Mouse (Mus musculus) v-Abl transformed pro-B cells (cell line): ENCODE results near the gene Crtam.

Experiments used
- in situ Hi-C, 2 experiments: fragments of 400-800 bp; cut with MboI; formaldehyde crosslinking; loops; one replicate each; pipeline ENCODE4 v1.15.1; 2025; ENCODE audit not compliant: unreplicated experiment in 2 of 2

Gene Crtam

DNA sequence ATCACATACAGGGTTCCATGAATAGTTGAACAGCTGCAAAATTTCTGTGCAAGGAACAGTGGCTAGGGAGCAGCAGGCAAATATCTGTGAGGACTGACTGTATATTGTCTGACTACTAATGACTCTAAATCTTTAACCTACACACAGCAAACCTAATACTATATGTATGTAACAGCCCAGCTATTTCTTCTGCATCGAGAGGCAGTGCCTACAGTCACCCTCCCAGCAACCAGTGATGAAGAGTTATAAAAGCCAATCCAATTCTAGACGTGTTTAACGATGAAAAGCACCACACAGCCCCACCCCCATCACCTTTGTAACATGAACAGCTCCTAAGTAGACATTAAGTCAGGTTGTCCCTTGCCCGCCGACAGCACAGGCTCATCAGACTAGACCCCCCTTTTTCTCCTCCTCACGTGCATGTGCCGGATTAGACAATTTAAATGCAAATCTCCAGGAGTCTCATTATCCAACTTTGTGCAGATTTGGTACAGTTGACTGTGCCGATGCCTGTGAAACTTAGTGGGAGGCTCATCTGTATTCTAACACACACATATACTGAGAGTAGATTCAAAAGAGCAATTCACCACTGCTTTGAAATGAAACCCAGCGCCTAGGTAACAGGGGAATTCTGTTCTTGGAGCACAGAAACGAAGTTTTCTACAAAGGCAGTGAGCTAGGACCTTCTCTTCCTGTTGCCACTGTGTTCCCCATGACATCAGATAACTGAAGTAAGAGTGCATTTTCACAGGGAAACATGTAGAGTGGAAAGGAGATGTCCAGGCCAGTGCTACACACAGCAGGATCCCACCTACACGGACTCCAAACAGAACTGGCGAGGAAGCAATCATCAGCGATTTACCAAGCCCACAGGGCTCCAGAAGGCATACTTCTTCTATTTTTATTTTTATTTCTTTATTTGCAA lies 7.3 kb upstream of the Crtam start:
- in situ Hi-C loops: no loop called here

DNA sequence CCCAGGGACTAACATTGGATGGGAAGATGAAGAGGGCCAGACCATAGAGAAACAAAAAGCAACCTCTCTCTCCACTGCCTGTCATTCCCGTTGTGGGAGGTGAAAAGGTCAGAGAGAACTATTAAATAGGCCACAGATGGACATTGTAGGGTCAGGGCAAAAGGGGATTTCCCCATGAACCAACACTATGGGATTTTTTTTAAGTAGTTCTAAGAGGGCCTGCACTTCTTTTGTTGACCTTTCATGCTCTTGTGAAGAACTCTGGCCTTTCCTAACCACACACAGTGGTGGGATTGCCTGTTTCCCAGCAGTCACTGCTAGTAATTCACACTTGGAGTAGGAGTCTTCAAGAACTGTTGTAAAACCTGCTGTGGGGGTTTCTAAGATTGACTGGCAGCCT lies 3.4 kb upstream of the Crtam start:
- in situ Hi-C loops: no loop called here

DNA sequence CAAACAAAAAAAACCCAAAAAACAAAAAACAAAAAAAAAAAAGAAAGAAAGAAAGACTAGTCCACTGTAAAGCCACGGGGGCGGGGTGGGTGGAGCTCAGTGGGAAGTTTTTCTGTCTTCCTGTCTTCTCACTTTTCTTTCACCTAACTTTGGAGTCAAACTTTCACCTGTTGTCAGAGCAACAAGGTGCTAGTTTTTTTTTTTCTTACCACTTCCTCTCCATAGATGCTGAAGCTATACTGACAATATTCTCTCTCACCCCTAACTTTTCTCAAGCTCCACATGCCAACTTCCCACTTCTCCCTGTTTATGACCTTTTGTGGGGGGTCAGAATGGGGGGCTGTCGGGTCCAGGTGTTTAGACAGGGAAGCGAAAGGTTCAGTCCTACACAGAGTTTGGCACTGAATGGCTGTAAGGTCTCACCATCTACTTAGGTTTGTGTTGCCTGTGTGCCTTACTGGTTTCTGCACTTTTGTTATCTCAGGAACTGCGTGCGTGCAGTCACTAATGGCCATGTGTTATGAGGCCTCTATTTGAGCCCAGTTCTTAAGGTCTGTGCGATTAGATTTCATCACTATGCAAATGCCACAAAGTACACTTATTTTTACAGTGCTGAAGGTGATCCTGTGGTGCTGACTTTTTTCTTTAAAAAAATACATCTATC lies 7.2 kb downstream of the Crtam start:
- in situ Hi-C loops: loop anchor here in 1 of 2 experiments (25.0 kb wide), 1 partner anchor 360 kb away; no protein-coding TSS in a partner anchor

DNA sequence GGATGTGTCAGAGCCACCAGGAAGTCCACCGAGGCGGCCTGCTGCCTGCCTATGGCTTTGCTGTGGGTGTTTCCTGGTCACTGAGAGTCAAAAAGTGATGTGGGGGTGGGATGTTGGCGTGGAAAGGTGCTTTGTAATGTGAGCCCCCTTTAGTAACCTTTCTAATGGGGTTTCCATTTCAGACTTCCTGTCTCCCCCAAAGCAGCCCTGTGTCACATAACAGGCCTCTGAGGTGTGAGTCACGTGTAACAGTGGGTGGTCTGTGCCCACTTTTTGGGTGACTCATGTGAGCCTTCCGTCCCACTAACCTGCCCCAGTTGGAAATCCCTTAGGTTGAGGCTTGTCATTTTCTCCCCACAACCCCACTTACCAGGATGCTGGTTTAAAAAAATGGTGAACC lies 10.4 kb downstream of the Crtam start:
- in situ Hi-C loops: loop anchor here (5.0 to 25.0 kb wide), 3 partner anchors 193 to 357 kb away; no protein-coding TSS in a partner anchor

DNA sequence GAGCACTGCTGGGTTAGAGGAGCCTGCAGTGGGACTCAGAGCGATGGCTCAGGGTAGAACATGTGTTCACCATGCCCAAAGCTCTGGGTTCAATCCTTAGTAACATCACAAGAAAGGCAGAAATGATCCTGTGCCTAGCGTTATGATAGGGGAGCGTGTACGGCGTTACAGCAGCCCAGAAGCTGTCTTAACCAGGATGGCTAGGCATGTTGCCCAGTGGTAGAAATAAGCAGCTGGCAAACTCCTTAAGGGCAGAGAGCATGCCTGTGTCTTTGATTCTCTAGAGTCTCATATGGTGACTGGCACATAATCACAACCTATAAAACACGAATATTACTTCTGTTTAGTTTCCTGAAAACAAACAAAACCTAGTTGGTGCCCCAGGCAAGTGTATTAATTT lies 12.9 kb downstream of the Crtam start:
- in situ Hi-C loops: loop anchor here (5.0 to 25.0 kb wide), 3 partner anchors 196 to 354 kb away; no protein-coding TSS in a partner anchor

DNA sequence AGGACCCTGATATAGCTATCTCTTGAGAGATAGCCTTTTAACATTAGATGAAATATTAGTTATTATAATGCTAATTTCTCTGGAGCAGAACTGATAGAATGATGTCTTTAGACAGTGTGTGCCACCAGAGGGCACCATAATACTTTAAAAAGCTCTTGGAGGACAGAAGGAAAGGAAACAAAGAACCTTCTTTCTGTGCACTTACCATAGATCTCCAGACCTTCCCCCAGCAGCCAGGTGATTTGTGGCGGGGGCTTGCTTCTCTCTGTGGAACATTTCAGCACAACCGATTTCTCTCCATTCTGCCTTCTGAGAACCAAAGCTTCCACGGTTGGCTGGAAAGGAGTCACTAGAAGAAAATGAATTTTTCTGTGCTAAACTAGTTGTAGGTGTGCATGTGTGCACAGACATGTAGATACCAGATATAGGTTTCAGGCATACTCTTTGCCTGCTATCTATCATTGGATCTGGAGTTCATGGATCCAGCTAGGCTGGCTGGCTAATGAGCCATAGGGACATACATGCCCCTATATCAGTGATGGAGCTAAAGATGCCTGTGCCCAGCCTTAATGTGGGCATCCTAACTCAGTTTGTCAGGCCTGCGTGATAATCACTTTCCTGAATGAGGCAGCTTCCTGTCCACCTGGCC lies 14.4 kb downstream of the Crtam start:
- in situ Hi-C loops: loop anchor here (5.0 to 25.0 kb wide), 3 partner anchors 197 to 353 kb away; no protein-coding TSS in a partner anchor

DNA sequence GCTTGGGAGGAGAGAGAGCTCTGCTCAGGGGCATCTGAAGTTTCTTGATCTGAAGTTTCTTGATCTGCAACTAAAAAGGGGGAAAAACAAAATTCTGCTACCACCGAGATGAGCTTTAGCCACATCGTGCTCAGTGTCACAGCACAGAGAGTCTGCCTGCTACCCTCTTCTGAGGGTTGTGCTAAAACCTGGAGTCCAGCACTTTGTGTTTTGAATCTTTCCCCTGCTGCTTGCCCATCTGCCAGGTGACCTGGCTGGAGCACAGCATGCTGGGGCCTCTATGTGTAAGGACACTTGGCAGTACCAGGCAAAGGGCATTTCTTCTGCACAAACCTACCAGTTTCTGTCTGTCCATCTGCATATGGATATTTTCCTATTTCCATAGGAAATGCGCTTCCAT lies 20.1 kb downstream of the Crtam start:
- in situ Hi-C loops: loop anchor here in 1 of 2 experiments (5.0 to 25.0 kb wide), 2 partner anchors 147 to 347 kb away; no protein-coding TSS in a partner anchor

DNA sequence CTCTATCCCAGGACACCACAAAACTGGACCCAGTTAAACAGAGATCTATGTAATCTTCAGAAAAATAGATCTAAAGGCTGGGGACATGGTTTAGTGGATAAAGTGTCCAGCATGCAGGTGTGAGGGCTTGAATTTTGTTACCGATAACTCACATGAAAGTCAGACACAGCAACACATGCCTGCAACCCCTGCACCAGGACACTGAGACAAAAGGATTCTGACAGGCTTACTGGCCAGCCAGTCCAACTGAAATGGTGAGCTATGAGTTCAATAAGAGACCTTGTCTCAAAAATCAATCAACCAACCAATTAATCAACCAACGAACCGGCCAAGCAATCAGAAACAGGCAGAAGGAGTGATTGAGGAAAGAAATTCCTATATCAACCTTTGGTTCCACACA lies 20.7 kb downstream of the Crtam start:
- in situ Hi-C loops: loop anchor here in 1 of 2 experiments (5.0 to 25.0 kb wide), 2 partner anchors 146 to 346 kb away; no protein-coding TSS in a partner anchor

DNA sequence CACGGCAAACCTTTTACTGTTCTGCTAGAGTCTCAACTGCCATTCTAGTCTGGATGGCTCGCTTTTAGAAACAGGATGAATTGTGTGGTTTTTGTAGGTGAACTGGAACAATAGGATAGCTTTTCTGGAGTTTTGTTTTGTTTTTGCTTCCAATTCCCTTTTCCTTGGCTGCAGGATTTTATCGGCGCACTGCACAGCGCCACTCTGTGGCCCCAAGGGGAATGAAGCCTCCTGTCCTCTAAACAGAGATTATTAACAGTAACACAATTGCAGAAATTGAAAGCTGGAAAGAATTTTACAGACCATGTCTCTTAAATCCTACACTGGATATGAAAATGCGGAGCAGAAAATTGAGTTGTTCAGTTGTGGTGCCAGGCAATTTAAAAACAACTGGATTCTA lies 21.9 kb downstream of the Crtam start:
- in situ Hi-C loops: loop anchor here in 1 of 2 experiments (5.0 to 25.0 kb wide), 2 partner anchors 145 to 345 kb away; no protein-coding TSS in a partner anchor

DNA sequence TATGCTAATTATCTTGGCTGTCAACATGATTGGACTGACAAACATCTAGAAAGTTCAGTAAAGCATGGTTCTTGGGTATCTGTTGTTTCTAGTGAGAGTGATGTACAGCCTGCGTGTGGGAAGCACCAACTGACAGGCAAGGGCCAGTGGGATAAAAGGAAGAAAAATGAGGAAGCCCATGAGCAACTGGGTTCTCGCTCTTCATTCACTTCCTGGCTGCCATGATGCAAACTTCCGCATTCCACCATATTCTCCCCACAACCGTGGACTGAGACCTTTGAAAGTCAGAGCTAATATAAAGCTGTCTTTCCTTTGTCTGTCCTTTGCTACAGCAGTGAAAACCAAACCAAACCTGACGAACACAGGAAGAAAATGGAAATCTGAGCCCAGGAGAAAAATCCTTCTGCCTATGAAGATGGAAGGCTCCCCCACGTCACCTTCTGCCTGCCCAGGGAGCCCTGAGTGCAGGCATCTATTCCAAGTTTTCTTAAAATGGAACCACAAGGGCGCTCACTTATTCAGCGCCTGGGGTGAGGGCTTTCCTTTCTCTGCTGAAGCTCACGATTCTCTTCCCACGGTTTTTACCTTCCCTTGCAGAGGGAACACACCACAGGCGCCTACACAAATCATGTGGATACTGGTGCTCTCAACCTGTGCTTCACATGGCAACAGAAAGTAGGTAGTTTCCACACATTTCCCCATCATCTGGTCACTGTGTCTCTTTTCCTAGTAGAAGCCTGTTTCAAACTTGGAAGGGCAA lies 30.2 kb downstream of the Crtam start:
- in situ Hi-C loops: no loop called here

DNA sequence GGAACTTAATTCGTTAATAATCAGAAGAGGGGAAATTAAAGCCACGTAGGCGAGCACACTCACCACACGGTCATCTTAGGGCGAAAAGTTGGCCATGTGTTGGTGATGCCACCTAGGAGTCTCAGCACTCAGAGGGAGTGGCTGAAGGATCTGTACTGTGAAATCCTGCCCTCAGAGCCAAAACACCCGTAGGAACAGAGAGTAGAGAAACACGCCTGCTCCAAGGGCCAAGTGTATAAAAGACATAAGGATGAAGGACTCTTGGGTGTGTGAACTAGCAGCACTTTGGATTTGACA lies 40.1 kb downstream of the Crtam start:
- in situ Hi-C loops: no loop called here

DNA sequence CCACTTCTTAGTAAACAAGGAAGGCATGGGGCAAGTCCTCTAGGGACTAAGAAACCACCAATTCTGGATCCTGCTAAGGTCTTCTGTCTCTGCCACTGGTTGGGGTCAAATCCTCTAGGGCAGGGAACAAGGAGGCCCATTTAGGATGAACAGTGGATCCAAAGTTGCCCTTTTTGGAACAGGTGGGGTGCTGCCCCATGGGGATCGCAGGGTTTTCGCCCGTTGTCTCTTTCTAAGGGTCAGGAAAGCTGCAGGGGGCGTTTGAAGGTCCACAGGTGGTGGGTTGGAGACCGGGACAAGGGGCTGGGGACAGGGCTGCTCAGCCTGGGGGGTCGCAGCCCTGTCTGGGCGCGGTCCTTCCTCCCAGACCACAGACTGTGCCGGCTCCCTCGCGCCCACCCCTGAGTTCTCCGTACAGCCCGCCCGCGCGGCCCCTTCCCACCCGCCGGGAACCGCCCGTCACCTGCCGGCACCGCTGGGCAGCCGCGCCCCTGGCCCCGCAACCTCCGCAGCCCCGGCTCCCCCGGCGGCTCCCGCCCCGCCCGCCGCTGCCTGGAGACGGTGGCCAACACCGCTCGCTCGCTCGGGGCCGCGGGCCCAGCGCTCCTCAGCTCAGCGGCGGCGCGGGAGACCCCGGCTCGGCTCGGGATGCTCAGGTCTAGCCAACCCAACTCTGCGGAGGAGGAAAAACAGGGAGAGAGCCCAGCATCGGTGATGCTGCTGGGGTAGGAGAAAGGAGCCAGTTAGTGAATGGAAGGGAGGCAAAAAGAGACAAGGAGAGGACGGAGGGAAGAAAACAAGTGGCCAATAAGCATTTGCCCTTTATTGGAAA lies 40.6 kb downstream of the Crtam start, which contains the start of gene Jhy:
TSS of gene Jhy (minus strand) at position 533 of the 832 bp plus-strand sequence.
- in situ Hi-C loops: no loop called here

DNA sequence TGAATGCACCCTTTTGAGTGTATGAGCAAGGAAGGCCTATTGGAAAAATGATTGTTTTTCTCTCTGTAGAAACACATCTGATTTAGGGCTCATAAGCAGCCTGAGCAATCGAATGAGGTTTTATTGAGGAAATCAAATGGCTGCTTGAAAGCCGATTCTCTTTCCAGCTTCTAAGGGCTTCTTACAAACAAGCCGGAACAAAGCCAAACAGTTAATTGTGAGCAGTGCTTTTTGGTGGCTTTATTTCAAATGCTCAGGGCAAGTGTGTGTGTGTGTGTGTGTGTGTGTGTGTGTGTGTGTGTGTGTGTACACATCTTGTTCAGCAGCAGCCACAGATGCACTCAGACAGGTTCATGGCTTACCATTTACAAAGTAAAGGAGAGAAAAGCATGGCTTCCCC lies 43.0 kb downstream of the Crtam start:
- in situ Hi-C loops: no loop called here

DNA sequence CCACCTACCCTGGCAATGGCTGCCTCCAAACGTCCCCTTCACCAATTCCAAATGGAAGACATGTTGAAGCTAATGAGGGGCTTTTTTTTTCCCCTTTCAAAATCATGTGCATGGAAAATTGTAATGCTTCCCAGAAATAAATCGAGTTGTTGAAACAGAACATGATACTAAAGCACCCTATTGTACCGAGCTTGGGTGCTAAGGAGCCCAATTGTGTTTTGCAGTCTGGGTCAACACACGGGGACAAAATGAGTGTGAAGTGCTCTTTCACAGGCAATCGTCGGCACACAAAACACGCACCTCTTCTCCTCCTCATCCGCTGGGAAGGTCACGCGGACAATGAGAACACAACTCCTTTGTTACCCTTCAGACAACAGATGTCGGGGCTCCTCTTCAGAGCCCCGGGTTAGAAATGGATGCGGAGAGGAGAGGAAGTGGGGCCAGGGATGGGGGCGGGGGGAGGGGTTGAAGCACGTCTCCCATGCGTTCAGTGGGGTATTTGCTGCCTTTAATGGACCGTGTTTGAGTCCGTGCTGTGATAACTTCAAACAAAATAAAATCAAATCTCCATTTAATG lies 55.3 kb downstream of the Crtam start:
- in situ Hi-C loops: no loop called here

DNA sequence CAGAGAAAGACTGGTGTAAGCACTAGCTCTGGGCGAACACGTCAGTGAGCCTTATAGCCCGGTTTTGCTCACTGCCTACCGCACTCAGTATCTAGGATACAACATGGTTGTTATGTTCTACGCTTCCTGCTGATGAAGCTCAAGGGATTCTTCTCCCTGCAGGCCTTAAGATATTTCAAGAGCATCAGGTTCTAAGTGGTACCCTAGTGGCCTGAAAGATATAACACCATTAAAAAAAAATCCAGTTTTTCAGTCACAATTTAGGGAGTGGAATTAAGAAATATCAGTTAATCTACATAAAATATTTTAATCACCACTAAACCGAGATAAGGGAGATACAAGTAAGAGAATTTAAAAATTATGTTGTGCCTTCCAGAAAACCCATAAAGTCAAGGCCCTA lies 56.0 kb downstream of the Crtam start:
- in situ Hi-C loops: no loop called here

DNA sequence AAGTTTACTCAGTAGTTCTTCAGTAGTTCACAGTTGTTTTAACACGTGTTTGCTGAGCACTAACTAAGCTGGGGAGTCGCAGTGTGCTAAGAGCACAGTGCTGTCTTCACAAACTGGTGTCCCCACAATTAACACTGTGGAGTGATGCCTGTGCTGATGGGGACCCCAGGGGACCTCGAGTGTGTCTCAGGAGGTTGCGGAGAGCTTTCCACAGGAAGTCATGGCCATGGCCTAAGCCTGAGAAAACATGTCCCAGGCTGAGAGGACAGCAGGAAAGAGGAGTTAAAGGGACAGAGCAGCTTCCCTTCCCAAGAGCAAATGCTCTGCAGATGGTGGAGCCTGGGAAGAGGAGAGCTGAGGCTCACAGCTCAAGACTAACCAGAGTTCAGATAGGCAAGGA lies 57.3 kb downstream of the Crtam start:
- in situ Hi-C loops: no loop called here

DNA sequence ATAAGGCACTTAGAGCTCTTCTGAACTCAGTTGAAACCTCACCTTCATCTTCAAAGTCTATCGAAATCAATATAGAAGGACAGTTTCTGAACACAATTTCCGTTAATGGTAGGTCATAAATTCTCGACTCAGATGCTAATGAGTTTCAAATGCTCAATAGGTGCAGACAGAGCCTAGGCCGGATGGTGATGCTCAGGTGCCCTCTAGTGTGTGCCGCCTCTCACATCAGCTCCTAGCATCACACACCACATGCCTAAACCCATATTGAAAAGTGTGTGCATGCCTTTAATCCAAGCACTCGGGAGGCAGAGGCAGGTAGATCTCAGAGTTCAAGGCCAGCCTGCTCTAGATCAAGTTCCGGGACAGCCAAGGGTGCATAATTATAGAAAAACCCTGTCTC lies 67.0 kb downstream of the Crtam start:
- in situ Hi-C loops: no loop called here

DNA sequence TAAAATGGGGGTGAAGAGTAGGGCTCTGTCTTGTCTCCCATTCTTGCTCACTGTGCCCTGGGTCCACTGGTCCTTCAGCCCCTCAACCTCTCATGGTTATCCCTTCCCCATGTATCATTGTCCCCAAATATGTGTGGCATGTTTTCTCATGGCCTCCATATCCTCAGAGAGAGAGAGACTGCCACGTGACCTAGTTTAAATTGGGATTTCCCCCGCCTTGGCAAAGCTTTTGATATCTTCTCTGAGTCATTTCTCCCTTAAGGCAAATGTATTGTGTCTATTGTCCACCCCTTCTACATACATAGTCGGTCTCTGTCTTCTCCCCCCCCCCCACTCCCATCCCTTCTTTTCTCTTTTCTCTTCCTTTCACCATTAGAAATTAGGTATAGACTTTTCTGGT lies 71.1 kb downstream of the Crtam start:
- in situ Hi-C loops: no loop called here

DNA sequence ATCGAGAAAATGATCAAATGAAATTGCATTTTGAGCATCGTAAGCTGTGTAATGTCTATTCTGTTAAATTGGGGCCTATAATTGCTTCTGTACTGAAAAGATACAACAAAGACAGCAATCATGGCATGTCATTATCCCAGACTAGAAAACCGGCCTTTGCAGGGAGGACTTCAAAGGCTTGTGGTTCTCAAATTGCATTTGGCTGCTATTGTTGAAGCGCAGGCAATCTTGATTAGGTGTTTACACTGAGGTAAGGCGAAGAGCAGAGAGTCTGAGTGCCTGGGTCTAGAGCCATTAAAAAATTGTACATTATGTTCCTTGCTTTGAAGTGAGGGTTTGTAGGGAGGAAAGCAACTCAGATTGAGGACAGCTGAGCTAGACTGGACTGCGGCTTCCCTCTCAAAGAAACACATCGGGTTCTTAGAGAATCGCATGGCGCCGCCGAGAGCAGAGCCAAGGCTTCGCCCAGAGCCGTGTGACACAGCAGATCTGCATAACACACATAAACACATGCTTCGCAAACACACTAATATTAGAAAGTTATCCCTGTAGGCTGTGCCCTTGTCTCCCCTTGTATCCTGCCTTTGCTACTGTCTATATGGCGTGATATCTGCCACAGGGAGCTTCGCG lies 77.0 kb downstream of the Crtam start:
- in situ Hi-C loops: no loop called here
